Mouse (Mus musculus): ENCODE measurements around the gene Mthfsd.

DNA sequence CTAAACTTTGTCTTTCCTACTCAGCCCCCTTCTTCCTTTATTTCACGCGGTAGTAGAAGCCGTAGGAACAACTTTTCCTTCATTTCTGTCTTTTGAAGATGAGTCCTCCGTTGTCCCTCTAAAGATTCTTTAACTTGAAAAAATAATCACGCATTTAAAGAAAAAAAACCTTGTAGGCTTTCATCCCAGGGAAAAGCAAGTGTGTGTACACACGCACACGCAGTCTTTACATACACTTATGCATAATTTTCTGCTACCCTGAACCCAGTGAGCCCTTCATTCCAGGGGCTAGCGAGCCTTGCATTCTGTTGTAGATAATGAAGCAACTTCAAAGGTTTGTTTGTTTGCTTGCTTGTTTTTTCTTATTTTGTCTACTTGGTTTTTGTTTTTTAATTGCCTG lies 19.9 kb downstream of the Mthfsd start:
- TF ChIP-seq CTCF (IDR thresholded peaks at IDR 0.05; ENCODE audit: low read depth, low read length) (no peak), GATA1 (IDR thresholded peaks at IDR 0.05; ENCODE audit: borderline replicate concordance, low read length) (no peak), TAL1 (conservative IDR thresholded peaks at IDR 0.05; ENCODE audit: low read depth, low read length) (no peak), POLR2AphosphoS5 (IDR thresholded peaks at IDR 0.05; ENCODE audit: insufficient replicate concordance, low read depth, low read length) (no peak)
